Mouse (Mus musculus) intestine, embryonic 14.5 days (tissue): ENCODE data around the gene Tnpo1. TPM values are rescaled to one million over a fixed set of nuclear protein-coding genes. Genes with fewer than 3 reads are reported as not detected.
A peak's percentile ranks its signal among the peaks of the same experiment; 100 is the strongest.

ENCODE experiments used
- ATAC-seq: fragments of 200-750 bp; cut with Nextera tagmentation; replicated peaks from 2 replicates; pipeline ENCODE4 v1.8.0; 2017; ENCODE audit warnings: low read depth, moderate number of reproducible peaks, moderate TSS enrichment, moderate library complexity; ENCODE audit not compliant: low FRiP score, low TSS enrichment
- DNase-seq: peaks from one replicate; pipeline ENCODE4 v3.0.0-alpha.2; 2018; ENCODE audit warnings: low spot score
- H3K27ac ChIP-seq: fragments of 300-500 bp; sonication (generic); 2 replicates; pipeline ENCODE4 v1.5.1; 2014; ENCODE audit warnings: low read depth, mild to moderate bottlenecking, control low read depth
- H3K27me3 ChIP-seq: fragments of 300-500 bp; sonication (generic); replicated peaks from 2 replicates; pipeline ENCODE4 v1.6.1; 2014; ENCODE audit warnings: low read length, control low read depth; ENCODE audit not compliant: control insufficient read depth, insufficient read depth
- H3K36me3 ChIP-seq: fragments of 300-500 bp; sonication (generic); 2 replicates; pipeline ENCODE4 v1.6.1; 2014; ENCODE audit warnings: low read length, control low read depth; ENCODE audit not compliant: control insufficient read depth, insufficient read depth
- H3K4me1 ChIP-seq: fragments of 300-500 bp; sonication (generic); replicated peaks from 2 replicates; pipeline ENCODE4 v1.6.1; 2014; ENCODE audit warnings: low read length, control low read depth, mixed read lengths; ENCODE audit not compliant: control insufficient read depth, insufficient read depth
- H3K4me2 ChIP-seq: fragments of 300-500 bp; sonication (generic); 2 replicates; pipeline ENCODE4 v1.6.1; 2014; ENCODE audit warnings: low read length
- H3K4me3 ChIP-seq: fragments of 300-500 bp; sonication (generic); 2 replicates; pipeline ENCODE4 v1.5.1; 2014; ENCODE audit warnings: low read depth, low read length, control low read depth, mixed read lengths
- H3K9ac ChIP-seq: fragments of 300-500 bp; sonication (generic); 2 replicates; pipeline ENCODE4 v1.6.1; 2014; ENCODE audit warnings: mild to moderate bottlenecking, low read length
- H3K9me3 ChIP-seq: fragments of 300-500 bp; sonication (generic); 2 replicates; pipeline ENCODE4 v1.6.1; 2016; ENCODE audit warnings: low read length, control low read depth; ENCODE audit not compliant: control insufficient read depth
- WGBS: fragments of 180-500 bp; shearing (Covaris S2); extraction: QIAGEN DNeasy Blood & Tissue Kit; methylation state at CpG from one replicate; pipeline ENCODE4 v1.1.7; 2014; 5-methylcytosine and 5-hydroxymethylcytosine counted together
- polyA plus RNA-seq: library from polyadenylated mRNA; unstranded; fragments of >200 nt; fragmentation: Nextera tagmentation; extraction: Ambion mirVana; gene quantifications from 2 replicates; pipeline ENCODE4 v1.2.1, GENCODE M21; 2014

The Tnpo1 gene
- polyA plus RNA-seq, 1 experiment from 2014 or later = 53.1 TPM

DNA sequence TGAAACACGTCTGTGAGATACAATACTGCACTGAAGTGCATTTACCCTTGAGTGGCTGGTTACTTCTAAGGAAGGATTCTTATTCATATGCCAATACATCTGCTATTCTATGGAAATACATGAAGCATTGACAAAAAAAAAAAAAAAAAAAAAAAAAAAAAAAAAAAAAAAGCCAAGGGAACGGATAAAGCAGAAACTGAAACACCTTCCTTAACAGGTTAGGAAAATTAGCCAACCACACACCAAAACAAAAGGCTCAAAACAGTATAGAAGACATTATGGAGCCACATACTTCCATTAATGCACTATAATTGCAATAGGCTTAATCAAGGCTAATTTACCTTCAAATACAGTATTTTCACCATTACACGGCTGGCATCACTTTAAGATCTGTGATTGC is 51.5 kb downstream of the Tnpo1 start:
- Histone ChIP-seq H3K27ac (no peak overlapping the region), H3K9ac (no peak overlapping the region), H3K36me3 (peaks cover 90% of the 10 kb centered on the region), H3K4me3 (no peak overlapping the region), H3K4me2 (no peak overlapping the region), H3K4me1 (no peaks in the 10 kb centered on the region), H3K27me3 (no peaks in the 10 kb centered on the region), H3K9me3 (no peaks in the 10 kb centered on the region)
- DNase-seq (no peak), ATAC-seq (no peak)
- 89% methylated on average over 3 of the region's 3 CpGs for WGBS

DNA sequence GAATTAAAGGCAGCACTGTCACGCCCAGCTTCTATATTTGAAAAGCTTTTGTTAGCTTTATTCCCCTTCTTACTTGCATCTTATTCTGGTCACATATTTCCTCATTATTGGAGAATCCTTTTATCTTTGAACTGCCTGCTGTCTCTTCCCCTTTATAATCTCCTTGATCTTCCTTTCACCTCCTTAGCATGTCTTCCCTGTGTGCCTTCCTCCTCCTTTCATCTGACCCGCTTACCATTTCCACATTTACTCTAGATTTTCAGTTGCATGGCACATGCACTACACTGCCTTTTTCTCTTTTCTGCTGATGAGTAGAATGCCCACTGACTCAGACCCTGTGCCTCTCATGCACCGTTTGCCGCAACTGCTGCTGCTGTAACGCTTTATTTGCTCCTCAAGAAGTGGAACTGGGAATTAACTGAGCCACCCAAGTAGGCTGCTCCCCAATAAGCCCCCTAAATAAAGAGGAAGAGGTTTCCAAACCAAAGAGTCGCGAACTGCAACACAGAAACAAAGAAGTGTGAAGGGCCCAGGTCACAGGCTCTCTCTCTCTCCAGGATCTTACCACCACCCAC is 53.8 kb downstream of the Tnpo1 start:
- Histone ChIP-seq H3K4me2 (no peak overlapping the region), H3K27ac (no peak overlapping the region), H3K4me3 (no peak overlapping the region), H3K27me3 (no peaks in the 10 kb centered on the region), H3K9ac (no peak overlapping the region), H3K9me3 (no peaks in the 10 kb centered on the region), H3K4me1 (no peaks in the 10 kb centered on the region), H3K36me3 (peaks cover 90% of the 10 kb centered on the region)
- WGBS = 88% methylated on average over 7 of the region's 7 CpGs
- DNase-seq (no peak), ATAC-seq (no peak)

DNA sequence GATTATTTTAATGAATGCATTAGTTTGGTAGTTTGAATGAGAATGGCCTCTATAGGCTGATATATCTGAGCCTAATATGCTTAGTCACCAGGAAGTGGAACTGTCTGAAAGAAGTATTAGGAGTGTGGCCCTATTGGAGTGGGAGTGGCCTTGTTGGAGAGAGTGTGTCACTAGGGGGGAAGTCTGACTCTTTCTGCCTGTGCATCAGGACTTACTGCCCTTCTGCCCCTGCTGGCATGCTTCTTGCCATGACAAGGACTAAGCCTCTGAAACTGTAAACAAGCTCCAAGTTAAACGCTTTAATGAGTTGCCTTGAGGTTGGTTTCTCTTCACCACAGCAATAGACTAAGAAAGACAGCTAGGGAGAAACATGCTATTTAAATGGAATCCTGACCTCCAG is 54.9 kb downstream of the Tnpo1 start:
- Histone ChIP-seq H3K4me1 (no peaks in the 10 kb centered on the region), H3K4me2 (no peak overlapping the region), H3K4me3 (no peak overlapping the region), H3K27me3 (no peaks in the 10 kb centered on the region), H3K36me3 (peaks cover 95% of the 10 kb centered on the region), H3K9me3 (no peaks in the 10 kb centered on the region), H3K27ac (no peak overlapping the region), H3K9ac (no peak overlapping the region)
- DNase-seq (no peak), ATAC-seq (no peak)
- 66% methylated on average over 1 of the region's 1 CpGs for WGBS

DNA sequence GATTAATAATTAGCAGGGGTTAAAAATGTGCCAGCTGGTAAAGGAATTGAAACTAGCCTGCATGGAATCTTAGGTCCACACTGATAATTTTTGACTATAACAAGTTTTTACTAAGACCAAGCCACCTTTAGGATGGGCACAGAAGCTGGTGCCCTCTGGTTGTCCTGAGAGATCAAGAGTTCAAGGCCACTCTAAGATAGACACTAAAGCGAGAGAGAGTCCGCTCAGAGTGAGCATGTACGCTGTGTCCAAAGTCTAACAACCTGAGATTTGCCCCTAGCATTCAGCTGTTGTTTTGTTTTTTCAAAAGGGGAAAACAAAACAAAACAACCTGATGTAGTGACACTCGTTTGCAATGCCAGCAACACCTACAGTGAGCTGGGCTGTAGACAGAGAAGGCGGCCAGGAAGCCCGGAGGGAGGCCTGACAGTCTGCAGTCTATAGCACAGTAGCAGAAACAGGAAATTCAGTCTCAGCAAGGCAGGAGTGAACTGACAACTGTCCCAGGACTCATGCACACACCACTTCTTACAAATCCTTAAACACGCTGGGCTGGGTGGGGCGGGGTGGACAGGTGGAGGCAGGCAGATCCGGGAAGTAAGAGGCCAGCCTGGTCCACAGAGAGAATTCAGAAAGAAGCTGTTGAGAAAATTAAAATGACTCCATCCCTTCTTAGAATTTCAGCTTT is 57.8 kb downstream of the Tnpo1 start:
- no peaks in the 10 kb centered on the region for H3K9me3 ChIP-seq
- H3K27ac ChIP-seq = no peak overlapping the region
- H3K4me1 ChIP-seq = no peaks in the 10 kb centered on the region
- WGBS = 90% methylated on average over 9 of the region's 9 CpGs
- H3K36me3 ChIP-seq = peaks cover 98% of the 10 kb centered on the region
- H3K9ac ChIP-seq = no peak overlapping the region
- H3K4me2 ChIP-seq = no peak overlapping the region
- H3K4me3 ChIP-seq = no peak overlapping the region
- H3K27me3 ChIP-seq = no peaks in the 10 kb centered on the region
- no peak; the same call in 1 of the 2 replicates for ATAC-seq
- DNase-seq = peak; percentile 48

GRCm38 (mm10) chr13:98867810-98868209 is 58.4 kb downstream of the Tnpo1 start:
- H3K9ac ChIP-seq = no peak overlapping the region
- H3K36me3 ChIP-seq = peaks cover 96% of the 10 kb centered on the region
- no peaks in the 10 kb centered on the region for H3K9me3 ChIP-seq
- DNase-seq (no peak), ATAC-seq (peak; percentile 37; the same call in 1 of the 2 replicates)
- no peak overlapping the region for H3K4me3 ChIP-seq
- 65% methylated on average over 2 of the region's 2 CpGs for WGBS
- no peaks in the 10 kb centered on the region for H3K27me3 ChIP-seq
- H3K4me1 ChIP-seq = no peaks in the 10 kb centered on the region
- no peak overlapping the region for H3K4me2 ChIP-seq
- no peak overlapping the region for H3K27ac ChIP-seq

GRCm38 (mm10) chr13:98855291-98855690 is 70.9 kb downstream of the Tnpo1 start:
- ATAC-seq = no peak
- Histone ChIP-seq H3K4me3 (no peak overlapping the region), H3K36me3 (peaks cover 95% of the 10 kb centered on the region), H3K27me3 (no peaks in the 10 kb centered on the region), H3K4me2 (no peak overlapping the region), H3K4me1 (no peaks in the 10 kb centered on the region), H3K9me3 (no peaks in the 10 kb centered on the region), H3K9ac (no peak overlapping the region), H3K27ac (no peak overlapping the region)
- 91% methylated on average over 8 of the region's 8 CpGs for WGBS
- DNase-seq = no peak

GRCm38 (mm10) chr13:98845794-98846193 is 80.4 kb downstream of the Tnpo1 start:
- no peak for DNase-seq
- Histone ChIP-seq H3K4me2 (no peak overlapping the region), H3K9ac (no peak overlapping the region), H3K27ac (no peak overlapping the region), H3K4me3 (no peak overlapping the region), H3K27me3 (no peaks in the 10 kb centered on the region), H3K9me3 (no peaks in the 10 kb centered on the region), H3K36me3 (peaks cover 63% of the 10 kb centered on the region), H3K4me1 (no peaks in the 10 kb centered on the region)
- 62% methylated on average over 1 of the region's 1 CpGs for WGBS
- no peak for ATAC-seq

DNA sequence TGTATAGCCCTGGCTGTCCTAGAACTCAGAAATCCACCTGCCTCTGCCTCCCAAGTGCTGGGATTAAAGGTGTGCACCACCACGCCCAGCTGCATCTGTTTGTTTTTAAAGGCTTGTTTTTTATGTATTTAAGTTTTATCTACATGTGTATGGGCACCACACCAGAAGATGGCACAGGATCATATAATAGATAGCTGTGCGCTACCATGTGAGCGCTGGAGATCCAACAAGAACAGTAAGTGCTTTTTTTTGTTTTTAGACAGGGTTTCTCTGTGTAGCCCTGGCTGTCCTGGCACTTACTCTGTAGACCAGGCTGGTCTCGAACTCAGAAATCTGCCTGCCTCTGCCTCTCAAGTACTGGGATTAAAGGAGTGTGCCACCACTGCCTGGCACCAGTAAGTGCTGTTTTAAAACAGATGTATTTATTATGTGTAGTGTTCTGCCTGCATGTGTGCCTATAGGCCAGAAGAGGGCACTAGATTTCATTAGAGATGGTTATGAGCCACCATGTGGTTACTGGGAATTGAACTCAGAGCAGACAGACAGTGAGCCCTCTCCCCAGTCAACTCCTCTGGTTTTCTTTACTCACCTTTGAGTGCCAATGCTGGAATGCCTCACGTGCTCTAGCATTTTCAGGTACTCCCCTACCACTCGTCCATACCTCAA is 89.6 kb downstream of the Tnpo1 start:
- DNase-seq (no peak), ATAC-seq (no peak; the same call in 1 of the 2 replicates)
- Histone ChIP-seq H3K9me3 (no peaks in the 10 kb centered on the region), H3K4me2 (no peak overlapping the region), H3K27ac (no peak overlapping the region), H3K27me3 (no peaks in the 10 kb centered on the region), H3K4me1 (no peaks in the 10 kb centered on the region), H3K4me3 (no peak overlapping the region), H3K36me3 (peaks cover 33% of the 10 kb centered on the region), H3K9ac (no peak overlapping the region)
- WGBS = 90% methylated on average over 6 of the region's 6 CpGs
